Mouse (Mus musculus) CD4-positive helper T cell, adult 2 months (primary cell): ENCODE measurements around the gene Grhl1.
"Not testable (repeated sequence)": the region's sequence is repeated elsewhere in the genome, so short reads cannot be mapped to it uniquely, and the experiment has no call there.

Experiments used
- DNase-seq: peaks from one replicate; pipeline ENCODE4 v3.0.0-alpha.2; 2012; ENCODE audit warnings: low read depth, missing footprints, low spot score

The Grhl1 gene

GRCm38 (mm10) chr12:24590371-24590770 is 18.3 kb downstream of the Grhl1 start:
- no peak for DNase-seq

GRCm38 (mm10) chr12:24592055-24592454 is 20.0 kb downstream of the Grhl1 start:
- peak; percentile 17 for DNase-seq

- peak; percentile 94 for DNase-seq
Observed at GRCm38 (mm10) chr12:24592956-24593672, 21.0 kb downstream of the Grhl1 start.

GRCm38 (mm10) chr12:24597376-24597775 is 25.3 kb downstream of the Grhl1 start:
- no peak for DNase-seq

GRCm38 (mm10) chr12:24599366-24599895 is 27.3 kb downstream of the Grhl1 start:
- no peak for DNase-seq

- DNase-seq, result peak; percentile 80
Observed at GRCm38 (mm10) chr12:24600074-24600473, 28.0 kb downstream of the Grhl1 start.

GRCm38 (mm10) chr12:24600806-24601205 is 28.7 kb downstream of the Grhl1 start:
- peak; percentile 84 for DNase-seq

- DNase-seq, result peak; percentile 47
Observed at GRCm38 (mm10) chr12:24603266-24603665, 31.2 kb downstream of the Grhl1 start.

- no peak for DNase-seq
Observed at GRCm38 (mm10) chr12:24606166-24606565, 34.1 kb downstream of the Grhl1 start.

GRCm38 (mm10) chr12:24612591-24612990 is 40.5 kb downstream of the Grhl1 start:
- no peak for DNase-seq

- no peak for DNase-seq
Observed at GRCm38 (mm10) chr12:24614452-24615075, 42.5 kb downstream of the Grhl1 start.

GRCm38 (mm10) chr12:24615140-24615539 is 43.1 kb downstream of the Grhl1 start:
- DNase-seq, result no peak

GRCm38 (mm10) chr12:24619436-24619835 is 47.4 kb downstream of the Grhl1 start:
- DNase-seq, result no peak

- DNase-seq, result no peak
Observed at GRCm38 (mm10) chr12:24623486-24624251, 51.6 kb downstream of the Grhl1 start.

- no peak for DNase-seq
Observed at GRCm38 (mm10) chr12:24626401-24626800, 54.3 kb downstream of the Grhl1 start.

- no peak for DNase-seq
Observed at GRCm38 (mm10) chr12:24627215-24627614, 55.1 kb downstream of the Grhl1 start.

- DNase-seq, result peak; percentile 36
Observed at GRCm38 (mm10) chr12:24630220-24630619, 58.1 kb downstream of the Grhl1 start.

- no peak for DNase-seq
Observed at GRCm38 (mm10) chr12:24632404-24632803, 60.3 kb downstream of the Grhl1 start.

GRCm38 (mm10) chr12:24633753-24634191 is 61.7 kb downstream of the Grhl1 start:
- peak; percentile 58 for DNase-seq

GRCm38 (mm10) chr12:24634212-24634611 is 62.1 kb downstream of the Grhl1 start:
- no peak for DNase-seq

GRCm38 (mm10) chr12:24634648-24635047 is 62.6 kb downstream of the Grhl1 start:
- DNase-seq, result no peak

- DNase-seq, result not testable (repeated sequence)
Observed at GRCm38 (mm10) chr12:24638787-24639186, 66.7 kb downstream of the Grhl1 start.
